Mouse (Mus musculus) heart, postnatal 10 days (tissue): Measurements from ENCODE around the gene Akr1c6. TPM values are rescaled to one million over a fixed set of nuclear protein-coding genes. Genes with fewer than 3 reads are reported as not detected.
"Not testable (repeated sequence)": the region's sequence is repeated elsewhere in the genome, so short reads cannot be mapped to it uniquely, and the experiment has no call there.

ENCODE experiments used
- DNase-seq, 2 experiments: peaks; one replicate each; pipeline ENCODE4 v3.0.0; 2021
- intact Hi-C: fragments of 180-260 bp; cut with DNase I; formaldehyde crosslinking; loops from one replicate; pipeline ENCODE4 v1.15.1; 2025
- total RNA-seq, 2 experiments: library from RNA; stranded (reverse); gene quantifications; 2 replicates each; pipeline ENCODE4 v1.2.3; 2021

The Akr1c6 gene
- total RNA-seq, result not detected

DNA sequence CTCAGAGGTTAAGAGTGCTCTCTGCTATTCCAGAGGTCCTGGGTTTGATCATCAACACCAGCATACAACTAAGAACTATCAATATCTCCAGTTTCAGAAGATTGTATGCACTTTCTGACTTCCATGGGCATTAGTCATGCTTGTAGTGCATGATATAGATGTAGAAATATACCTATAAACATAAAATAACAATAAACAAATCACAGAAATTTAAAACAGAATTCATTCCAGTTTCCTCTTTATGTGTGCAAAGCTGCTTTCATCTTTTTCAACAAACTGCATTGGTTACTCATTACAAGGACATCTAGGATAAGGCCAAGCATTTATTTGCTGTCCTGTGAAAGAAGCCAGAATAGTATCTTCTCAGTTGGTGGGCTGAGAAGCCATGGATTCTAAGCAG lies at the start of gene Akr1c6:
TSS of gene Akr1c6 (plus strand) at position 301 of the 400 bp plus-strand sequence.
- intact Hi-C loops, result no loop called here

DNA sequence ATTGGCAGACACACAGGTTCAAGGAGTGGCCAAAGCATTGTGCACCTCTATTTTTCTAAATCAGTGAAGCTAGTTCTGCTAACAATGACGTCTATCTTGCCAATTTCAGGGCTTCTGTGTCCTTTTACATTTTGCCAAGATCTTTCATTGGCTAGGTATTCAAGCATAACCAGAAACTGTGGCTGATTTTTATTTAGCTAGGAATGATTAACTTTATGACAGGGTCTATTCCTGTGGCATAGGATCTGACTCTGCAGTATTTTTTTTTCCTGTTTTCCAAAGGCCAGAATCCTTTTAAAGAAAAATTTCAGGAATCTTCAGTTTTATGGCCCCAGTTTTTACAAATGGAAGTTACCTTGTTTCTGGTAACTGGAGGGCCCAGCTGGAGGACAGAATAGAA lies 49.2 kb upstream of the Akr1c6 start:
- DNase-seq, result no peak
- intact Hi-C loops, result no loop called here

More for the DNA sequence above, at the start of gene Akr1c6:
- DNase-seq, result no peak

DNA sequence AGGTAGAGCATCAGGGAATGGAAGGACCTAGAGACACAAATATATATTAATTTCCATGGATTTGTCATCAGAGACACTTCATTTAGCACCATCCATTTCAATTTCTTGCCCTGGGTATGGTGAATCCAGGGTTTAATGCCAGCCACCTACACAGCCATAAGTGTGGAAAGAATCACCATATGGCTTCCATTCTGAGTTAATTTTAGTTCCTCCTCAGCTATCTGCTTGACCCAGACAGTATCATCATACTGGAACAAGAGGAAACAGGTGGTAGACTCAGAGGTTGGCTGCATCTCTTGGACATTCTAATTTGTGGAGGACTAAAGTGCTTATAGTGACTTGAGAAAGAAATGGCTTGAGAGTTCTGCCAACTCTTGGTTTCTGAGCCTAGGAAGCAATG lies 48.6 kb upstream of the Akr1c6 start:
- intact Hi-C loops, result no loop called here

DNA sequence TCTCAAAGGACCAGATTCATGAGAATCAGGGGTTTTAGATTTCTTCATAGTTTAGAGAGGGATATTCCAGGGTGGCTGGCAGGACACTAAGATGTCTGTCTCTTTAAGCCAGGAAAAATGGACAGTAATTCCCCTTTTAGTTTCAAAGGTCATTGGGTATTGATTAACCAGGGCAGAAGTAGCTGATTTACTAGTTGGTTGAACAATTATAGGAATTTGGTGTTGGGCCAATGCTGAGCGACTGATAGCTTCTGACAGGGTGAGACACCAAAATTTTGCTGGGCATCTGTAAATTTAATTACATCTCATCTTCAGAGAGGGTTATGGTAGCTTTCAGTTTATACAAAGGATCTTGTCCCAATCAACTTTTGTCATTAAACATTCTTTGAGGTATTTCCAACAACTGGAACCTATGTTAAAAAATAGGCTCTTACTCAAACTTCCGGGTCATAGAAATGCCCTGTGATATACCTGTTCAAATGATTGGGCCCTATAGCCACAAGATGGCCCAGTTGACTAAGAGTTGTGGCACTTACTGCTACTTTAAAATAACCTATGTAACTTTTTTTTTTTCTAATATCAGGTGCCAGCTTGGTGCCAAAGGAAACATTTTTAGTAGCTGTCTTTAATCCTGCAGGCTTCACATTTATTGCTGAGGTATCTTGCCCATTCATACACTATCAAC lies 45.2 kb upstream of the Akr1c6 start:
- intact Hi-C loops, result no loop called here
- no peak for DNase-seq

More for the DNA sequence above, 48.6 kb upstream of the Akr1c6 start:
- no peak for DNase-seq

DNA sequence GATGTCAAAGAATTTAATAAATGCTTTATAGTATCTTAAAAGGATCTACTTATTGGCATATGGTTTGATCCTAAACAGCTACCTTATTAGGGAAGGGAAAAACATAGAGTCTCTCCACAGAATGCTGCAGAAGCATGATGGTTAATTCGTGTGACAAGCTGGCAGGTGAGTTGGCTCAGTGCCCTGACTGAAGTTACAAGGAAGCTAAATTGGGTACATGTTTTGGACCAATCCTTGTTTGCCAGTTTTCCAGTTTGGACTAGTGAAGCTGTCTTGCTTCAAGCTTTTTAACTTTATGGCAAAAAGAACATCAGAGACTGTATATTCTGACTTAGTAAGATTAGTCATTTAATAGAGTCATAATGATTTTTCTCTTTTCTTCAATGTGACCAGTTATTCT lies 33.7 kb upstream of the Akr1c6 start:
- intact Hi-C loops, DNase-seq: not testable (repeated sequence)

DNA sequence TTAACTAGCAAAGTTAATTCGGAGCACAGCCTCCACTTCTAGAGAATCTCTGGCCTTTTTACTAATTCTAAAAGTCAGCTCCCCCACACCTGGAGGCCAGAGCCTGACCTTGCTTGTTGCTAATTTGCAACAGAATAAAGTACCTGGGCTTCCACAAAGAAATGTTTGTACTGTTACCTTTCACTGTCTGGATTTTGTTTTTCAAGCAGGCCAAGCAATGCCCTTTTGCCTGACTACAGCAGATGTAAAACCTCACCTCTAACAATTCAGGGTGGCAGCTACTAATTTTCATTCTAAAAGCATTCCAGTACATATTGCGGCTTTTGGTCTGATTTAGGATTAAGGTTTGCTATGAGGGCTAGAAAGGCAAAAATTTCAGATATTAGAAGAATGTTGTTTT lies 33.3 kb upstream of the Akr1c6 start:
- DNase-seq, result no peak
- intact Hi-C loops, result no loop called here

GRCm38 (mm10) chr13:4402221-4402620 lies 31.9 kb upstream of the Akr1c6 start:
- intact Hi-C loops, result no loop called here

GRCm38 (mm10) chr13:4404726-4405125 lies 29.4 kb upstream of the Akr1c6 start:
- DNase-seq, result no peak
- intact Hi-C loops, result no loop called here

More at GRCm38 (mm10) chr13:4402221-4402620, 31.9 kb upstream of the Akr1c6 start:
- no peak for DNase-seq

GRCm38 (mm10) chr13:4406771-4407170 lies 27.3 kb upstream of the Akr1c6 start:
- intact Hi-C loops, result no loop called here
- no peak for DNase-seq

GRCm38 (mm10) chr13:4428558-4428957 lies 5.5 kb upstream of the Akr1c6 start:
- intact Hi-C loops, result no loop called here
- DNase-seq, result no peak

- no peak for DNase-seq
- intact Hi-C loops, result no loop called here
These were observed 5.1 kb upstream of the Akr1c6 start for GRCm38 (mm10) chr13:4429034-4429433.

- DNase-seq, result no peak
- intact Hi-C loops, result no loop called here
These were observed 3.0 kb upstream of the Akr1c6 start for GRCm38 (mm10) chr13:4431129-4431528.

- intact Hi-C loops, result no loop called here
- no peak for DNase-seq
These were observed 31.5 kb downstream of the Akr1c6 start for GRCm38 (mm10) chr13:4465641-4466040.

- DNase-seq, result no peak
- intact Hi-C loops, result no loop called here
These were observed 33.8 kb downstream of the Akr1c6 start for GRCm38 (mm10) chr13:4467896-4468295.

Other genes with a start within 250 kb of the Akr1c6 start
- gene Akr1c13, start 243.2 kb upstream of the Akr1c6 start, total RNA-seq, result 1 to 10 TPM; 1.6 to 1.7 TPM
- gene Akr1c19, start 205.6 kb upstream of the Akr1c6 start, total RNA-seq, result 1 to 10 TPM; 2.4 to 3.0 TPM
- not detected for gene Akr1c12, start 154.9 kb upstream of the Akr1c6 start, total RNA-seq
- not detected for gene Akr1c20, start 89.0 kb downstream of the Akr1c6 start, total RNA-seq
- gene Akr1c21, start 139.8 kb downstream of the Akr1c6 start, total RNA-seq, result not detected
- gene Akr1e1, start 174.9 kb downstream of the Akr1c6 start, total RNA-seq, result 10 to 100 TPM; 17.7 to 20.3 TPM